Mouse (Mus musculus): Measurements from ENCODE around the gene Nfam1. TPM values are rescaled to one million over a fixed set of nuclear protein-coding genes. Genes with fewer than 3 reads are reported as not detected.

Gene Nfam1
- polyA plus RNA-seq, 1 experiment from 2014 or later, result 7.4 TPM

- 65% methylated on average over 6 of the region's 6 CpGs for WGBS
- Histone ChIP-seq H3K4me3 (replicated peaks; ENCODE audit: low read length) (no peak overlapping the region), H3K27me3 (ENCODE audit: control insufficient read depth, insufficient read depth, low read length) (peaks cover 7% of the 10 kb centered on the region), H3K4me1 (ENCODE audit: control insufficient read depth, insufficient read depth, low read length) (peaks cover 19% of the 10 kb centered on the region), H3K36me3 (ENCODE audit: control insufficient read depth, insufficient read depth, low read length) (no peaks in the 10 kb centered on the region), H3K27ac (ENCODE audit: low read length) (no peak overlapping the region), H3K9ac (ENCODE audit: low read length) (no peak overlapping the region), H3K4me2 (ENCODE audit: low read depth, low read length) (no peak overlapping the region), H3K9me3 (replicated peaks; ENCODE audit: control insufficient read depth, low read length) (no peaks in the 10 kb centered on the region)
- ATAC-seq (ENCODE audit: insufficient read depth, low FRiP score), result no peak
Observed at GRCm38 (mm10) chr15:82989190-82989704, 43.9 kb downstream of the Nfam1 start.

DNA sequence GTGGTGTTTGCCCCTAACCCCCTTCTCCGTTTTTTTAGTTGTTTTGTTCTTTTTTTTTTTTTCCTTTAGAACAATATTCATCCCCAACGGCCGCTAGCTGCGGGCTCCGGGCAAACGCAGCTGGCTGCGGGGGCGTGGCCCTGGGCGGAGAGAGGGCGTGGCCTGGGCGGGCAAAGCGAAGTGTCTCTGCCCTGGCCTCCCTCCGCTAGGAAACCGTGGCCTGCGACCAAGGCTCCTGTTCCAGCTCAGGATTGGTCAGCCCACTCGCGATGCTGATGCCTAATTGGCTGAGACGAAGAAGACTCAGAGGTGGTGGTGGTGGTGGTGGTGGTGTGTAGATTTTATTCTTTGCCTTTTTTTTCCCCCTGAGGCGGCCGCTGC is 45.4 kb downstream of the Nfam1 start, which contains the start of gene Tcf20:
Gene Tcf20, minus strand, starts transcription at position 141 of the 381 bp plus-strand sequence.
- H3K27ac ChIP-seq (ENCODE audit: low read length), result no peak within 1 kb of the TSS

DNA sequence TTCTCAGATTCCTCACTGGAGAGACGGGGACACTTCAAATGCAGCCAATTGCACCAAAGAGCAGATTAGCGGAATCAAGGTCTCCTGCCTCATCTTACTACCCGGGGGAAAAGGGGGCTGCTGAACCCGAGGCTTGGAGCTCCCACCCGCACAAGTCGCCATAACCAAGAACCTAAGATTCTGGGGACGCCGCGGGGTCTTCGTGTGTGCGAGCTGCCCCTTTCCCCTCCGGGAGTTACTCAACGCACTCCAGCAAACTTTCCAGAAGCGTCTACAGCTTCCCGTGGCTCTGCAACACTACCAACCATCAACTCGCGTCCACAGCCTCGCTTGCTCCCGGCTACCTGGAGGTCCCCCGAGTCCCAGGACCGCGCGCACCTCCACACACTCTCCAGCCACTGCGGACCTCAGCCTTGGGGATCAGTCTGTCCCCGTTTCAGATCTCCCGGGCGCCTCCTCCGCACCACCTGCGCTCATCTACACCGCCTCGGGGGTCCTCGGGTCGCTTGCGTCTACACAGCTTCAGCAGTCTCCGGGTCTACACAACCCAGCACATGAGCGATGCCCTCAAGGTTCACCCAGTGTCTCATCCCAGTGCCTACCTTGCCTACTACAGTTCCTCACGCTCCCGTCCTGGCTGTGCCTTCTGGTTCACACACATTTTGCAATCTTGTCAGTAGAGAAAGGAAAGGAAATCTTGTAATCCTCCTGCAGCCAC is 45.9 kb downstream of the Nfam1 start:
- Histone ChIP-seq H3K9me3 (replicated peaks; ENCODE audit: control insufficient read depth, low read length) (no peaks in the 10 kb centered on the region), H3K27ac (ENCODE audit: low read length) (no peak overlapping the region), H3K36me3 (ENCODE audit: control insufficient read depth, insufficient read depth, low read length) (no peaks in the 10 kb centered on the region), H3K27me3 (ENCODE audit: control insufficient read depth, insufficient read depth, low read length) (peaks cover 7% of the 10 kb centered on the region), H3K4me1 (ENCODE audit: control insufficient read depth, insufficient read depth, low read length) (peaks cover 34% of the 10 kb centered on the region), H3K4me3 (replicated peaks; ENCODE audit: low read length) (peak overlapping the region; percentile 46), H3K9ac (ENCODE audit: low read length) (peak overlapping the region; percentile 64), H3K4me2 (ENCODE audit: low read depth, low read length) (peak overlapping the region; percentile 91)
- ATAC-seq (ENCODE audit: insufficient read depth, low FRiP score), result no peak
- WGBS, result 1% methylated on average over 38 of the region's 38 CpGs

More for the DNA sequence above, 45.4 kb downstream of the Nfam1 start, which contains the start of gene Tcf20:
- 0% methylated on average over 20 of the region's 20 CpGs for WGBS
- Histone ChIP-seq H3K36me3 (ENCODE audit: control insufficient read depth, insufficient read depth, low read length) (no peaks in the 10 kb centered on the region), H3K9ac (ENCODE audit: low read length) (peak within 1 kb of the TSS; percentile 64), H3K4me1 (ENCODE audit: control insufficient read depth, insufficient read depth, low read length) (peaks cover 30% of the 10 kb centered on the region), H3K27me3 (ENCODE audit: control insufficient read depth, insufficient read depth, low read length) (peaks cover 7% of the 10 kb centered on the region), H3K4me3 (replicated peaks; ENCODE audit: low read length) (peak within 1 kb of the TSS; percentile 46), H3K4me2 (ENCODE audit: low read depth, low read length) (peak within 1 kb of the TSS; percentile 91), H3K9me3 (replicated peaks; ENCODE audit: control insufficient read depth, low read length) (no peaks in the 10 kb centered on the region)
- peak; percentile 94 for ATAC-seq (ENCODE audit: insufficient read depth, low FRiP score)

GRCm38 (mm10) chr15:82984574-82984973 is 48.5 kb downstream of the Nfam1 start:
- 63% methylated on average over 7 of the region's 7 CpGs for WGBS
- peaks cover 42% of the 10 kb centered on the region for H3K4me1 ChIP-seq (ENCODE audit: control insufficient read depth, insufficient read depth, low read length)
- no peak for ATAC-seq (ENCODE audit: insufficient read depth, low FRiP score)

DNA sequence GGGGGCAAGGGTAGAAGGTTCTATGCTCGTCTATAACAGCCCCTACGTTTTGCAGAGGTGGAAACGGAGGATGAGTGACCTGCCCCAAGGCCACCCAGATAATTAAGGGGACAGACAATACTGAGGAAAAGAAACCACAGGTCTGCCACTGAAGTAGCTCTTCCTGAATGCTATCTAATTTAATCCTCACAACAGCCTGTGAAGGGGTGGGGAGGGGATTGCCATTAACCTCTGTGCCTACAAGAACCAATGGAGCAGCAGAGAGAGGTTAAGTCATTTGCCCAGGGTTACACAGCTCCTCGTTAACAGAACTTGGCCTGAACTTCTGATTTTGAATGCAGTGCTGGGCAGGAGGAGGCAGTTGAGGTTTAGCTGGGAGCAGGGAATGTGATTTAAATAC is 49.0 kb downstream of the Nfam1 start:
- no peak overlapping the region for H3K27ac ChIP-seq (ENCODE audit: low read length)
- no peak overlapping the region for H3K4me3 ChIP-seq (replicated peaks; ENCODE audit: low read length)
- peaks cover 7% of the 10 kb centered on the region for H3K27me3 ChIP-seq (ENCODE audit: control insufficient read depth, insufficient read depth, low read length)
- no peak for ATAC-seq (ENCODE audit: insufficient read depth, low FRiP score)
- no peak overlapping the region for H3K9ac ChIP-seq (ENCODE audit: low read length)
- WGBS, result 38% methylated on average over 4 of the region's 4 CpGs
- no peaks in the 10 kb centered on the region for H3K9me3 ChIP-seq (replicated peaks; ENCODE audit: control insufficient read depth, low read length)
- H3K4me2 ChIP-seq (ENCODE audit: low read depth, low read length), result no peak overlapping the region
- H3K4me1 ChIP-seq (ENCODE audit: control insufficient read depth, insufficient read depth, low read length), result peaks cover 42% of the 10 kb centered on the region
- no peaks in the 10 kb centered on the region for H3K36me3 ChIP-seq (ENCODE audit: control insufficient read depth, insufficient read depth, low read length)

More at GRCm38 (mm10) chr15:82984574-82984973, 48.5 kb downstream of the Nfam1 start:
- H3K4me2 ChIP-seq (ENCODE audit: low read depth, low read length), result no peak overlapping the region
- no peak overlapping the region for H3K4me3 ChIP-seq (replicated peaks; ENCODE audit: low read length)
- no peaks in the 10 kb centered on the region for H3K9me3 ChIP-seq (replicated peaks; ENCODE audit: control insufficient read depth, low read length)
- no peaks in the 10 kb centered on the region for H3K36me3 ChIP-seq (ENCODE audit: control insufficient read depth, insufficient read depth, low read length)
- no peak overlapping the region for H3K27ac ChIP-seq (ENCODE audit: low read length)
- H3K9ac ChIP-seq (ENCODE audit: low read length), result no peak overlapping the region
- H3K27me3 ChIP-seq (ENCODE audit: control insufficient read depth, insufficient read depth, low read length), result peaks cover 7% of the 10 kb centered on the region

- Histone ChIP-seq H3K9ac (ENCODE audit: low read length) (no peak overlapping the region), H3K36me3 (ENCODE audit: control insufficient read depth, insufficient read depth, low read length) (no peaks in the 10 kb centered on the region), H3K9me3 (replicated peaks; ENCODE audit: control insufficient read depth, low read length) (no peaks in the 10 kb centered on the region), H3K4me3 (replicated peaks; ENCODE audit: low read length) (no peak overlapping the region), H3K27me3 (ENCODE audit: control insufficient read depth, insufficient read depth, low read length) (peaks cover 7% of the 10 kb centered on the region), H3K4me1 (ENCODE audit: control insufficient read depth, insufficient read depth, low read length) (peaks cover 39% of the 10 kb centered on the region), H3K27ac (ENCODE audit: low read length) (peak overlapping the region; percentile 10), H3K4me2 (ENCODE audit: low read depth, low read length) (peak overlapping the region; percentile 45)
- whole genome bisulfite sequencing, result 24% methylated on average over 9 of the region's 9 CpGs
- peak; percentile 15; the same call in 1 of the 2 replicates for ATAC-seq (ENCODE audit: insufficient read depth, low FRiP score)
Observed at GRCm38 (mm10) chr15:82983416-82984026, 49.6 kb downstream of the Nfam1 start.

GRCm38 (mm10) chr15:82982724-82983415 is 50.2 kb downstream of the Nfam1 start:
- peak overlapping the region; percentile 15 for H3K27ac ChIP-seq (ENCODE audit: low read length)
- H3K9me3 ChIP-seq (replicated peaks; ENCODE audit: control insufficient read depth, low read length), result no peaks in the 10 kb centered on the region
- peaks cover 7% of the 10 kb centered on the region for H3K27me3 ChIP-seq (ENCODE audit: control insufficient read depth, insufficient read depth, low read length)
- no peaks in the 10 kb centered on the region for H3K36me3 ChIP-seq (ENCODE audit: control insufficient read depth, insufficient read depth, low read length)
- H3K9ac ChIP-seq (ENCODE audit: low read length), result no peak overlapping the region
- H3K4me1 ChIP-seq (ENCODE audit: control insufficient read depth, insufficient read depth, low read length), result peaks cover 35% of the 10 kb centered on the region
- WGBS, result 10% methylated on average over 18 of the region's 18 CpGs
- ATAC-seq (ENCODE audit: insufficient read depth, low FRiP score), result no peak
- H3K4me2 ChIP-seq (ENCODE audit: low read depth, low read length), result peak overlapping the region; percentile 45
- H3K4me3 ChIP-seq (replicated peaks; ENCODE audit: low read length), result no peak overlapping the region

DNA sequence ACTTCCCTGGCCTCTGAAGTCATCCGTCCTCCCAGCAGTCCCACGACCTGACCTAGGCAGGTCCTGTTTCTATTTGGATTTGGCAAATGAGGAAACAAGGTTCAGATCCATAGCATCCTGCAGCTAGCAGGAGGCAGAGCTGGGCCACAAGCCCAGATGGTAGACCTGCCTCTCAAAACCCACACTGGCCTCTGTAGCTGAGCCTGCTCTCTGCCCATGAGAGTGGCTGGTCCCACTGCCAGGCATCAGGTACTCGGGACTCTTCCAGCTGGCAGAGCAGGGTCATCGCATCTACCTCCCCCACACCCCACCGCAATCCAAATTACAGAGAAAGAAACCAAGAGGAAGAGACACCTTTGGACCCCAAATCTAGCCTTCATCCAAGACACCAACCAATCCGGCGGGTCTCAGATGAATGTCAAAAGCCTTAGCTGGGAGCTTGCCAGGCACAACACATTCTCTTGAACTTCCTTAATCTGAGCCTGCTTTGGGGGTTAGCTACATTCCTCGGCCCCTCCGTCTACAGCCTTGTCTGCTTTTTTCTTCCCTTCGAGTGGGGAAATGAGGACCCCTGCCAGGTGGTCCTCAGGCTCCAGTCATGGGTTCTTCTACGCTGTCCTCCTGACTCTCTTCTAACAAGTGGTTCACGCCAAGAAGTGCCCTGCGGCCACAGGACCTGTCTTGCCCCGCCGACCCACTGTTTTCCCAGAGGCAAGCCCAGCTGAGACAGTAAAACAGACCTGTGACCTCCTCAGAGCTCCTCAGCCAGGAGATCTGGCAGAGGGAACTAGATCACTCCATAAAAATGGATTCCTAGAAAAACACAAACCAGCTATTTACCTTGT is 51.2 kb downstream of the Nfam1 start:
- Histone ChIP-seq H3K27ac (ENCODE audit: low read length) (no peak overlapping the region; the same call in 1 of the 2 replicates), H3K4me1 (ENCODE audit: control insufficient read depth, insufficient read depth, low read length) (peaks cover 28% of the 10 kb centered on the region), H3K4me3 (replicated peaks; ENCODE audit: low read length) (no peak overlapping the region), H3K27me3 (ENCODE audit: control insufficient read depth, insufficient read depth, low read length) (peaks cover 7% of the 10 kb centered on the region), H3K4me2 (ENCODE audit: low read depth, low read length) (no peak overlapping the region), H3K9me3 (replicated peaks; ENCODE audit: control insufficient read depth, low read length) (no peaks in the 10 kb centered on the region), H3K9ac (ENCODE audit: low read length) (no peak overlapping the region; the same call in 1 of the 2 replicates), H3K36me3 (ENCODE audit: control insufficient read depth, insufficient read depth, low read length) (no peaks in the 10 kb centered on the region)
- ATAC-seq (ENCODE audit: insufficient read depth, low FRiP score), result no peak
- 43% methylated on average over 15 of the region's 15 CpGs for WGBS

Measured in stomach, embryonic 16.5 days (tissue).